In genomic region chr1:88539823-88540222, GRCm38 (mm10) we compare ENCODE assay signal across 12 mouse cellular contexts. TPM values are rescaled to one million over a fixed set of nuclear protein-coding genes. Genes with fewer than 3 reads are reported as not detected.
DNase-seq lines count a peak whose midpoint lies in the region; ATAC-seq lines count a peak whose summit lies in the region.
"Had no signal": no experiment of that assay in that cellular context is flagged by ENCODE, and none has a peak within 500 bp of the region (broad histone marks: within the 10 kb centered on the region; RNA-seq: fewer than 3 reads in every experiment).

No protein-coding gene starts in this region.

- WGBS in heart, embryonic 12.5 days: 68% methylated on average over 3 of the region's 3 CpGs
- 18% methylated on average over 3 of the region's 3 CpGs for WGBS in forebrain, embryonic 15.5 days

- DNase-seq in heart, adult 8-10 months (ENCODE audit: low spot score): peak; percentile 27
- DNase-seq in lung, postnatal 10 days: peak; percentile 56
- no peak for DNase-seq in lung, adult 18-20 months
- peak; percentile 12 to 29 for DNase-seq in layer of hippocampus, postnatal 36 days
- DNase-seq in kidney, postnatal 36 days: no peak
- DNase-seq in embryo, embryonic 11 days: no peak

- no peak overlapping the region for H3K4me2 ChIP-seq in heart, embryonic 12.5 days
- H3K4me2 ChIP-seq in forebrain, embryonic 15.5 days (replicated peaks): no peak overlapping the region
- H3K4me2 ChIP-seq: limb, embryonic 15.5 days had no signal

- H3K4me1 ChIP-seq in heart, embryonic 12.5 days (replicated peaks): no peaks in the 10 kb centered on the region
- peaks cover 19% of the 10 kb centered on the region for H3K4me1 ChIP-seq in forebrain, embryonic 15.5 days

- no peaks in the 10 kb centered on the region for H3K9me3 ChIP-seq in heart, embryonic 12.5 days (replicated peaks)
- no peaks in the 10 kb centered on the region for H3K9me3 ChIP-seq in forebrain, embryonic 15.5 days
- H3K9me3 ChIP-seq: limb, embryonic 15.5 days had no signal

- no peak overlapping the region for H3K27ac ChIP-seq in heart, embryonic 12.5 days (ENCODE audit: poor library complexity, severe bottlenecking)
- H3K27ac ChIP-seq in forebrain, embryonic 15.5 days (replicated peaks): peak overlapping the region; percentile 58
- H3K27ac ChIP-seq: limb, embryonic 15.5 days had no signal

- no peak overlapping the region for H3K9ac ChIP-seq in heart, embryonic 12.5 days
- H3K9ac ChIP-seq in forebrain, embryonic 15.5 days (replicated peaks): no peak overlapping the region
- H3K9ac ChIP-seq: limb, embryonic 15.5 days had no signal

- ATAC-seq in heart, embryonic 12.5 days (ENCODE audit: insufficient number of reproducible peaks, low FRiP score): no peak; the same call in 1 of the 2 replicates
- ATAC-seq in forebrain, embryonic 15.5 days (replicated peaks): peak; percentile 78
- ATAC-seq: intestine, postnatal 0 days had no signal

- H3K27me3 ChIP-seq in heart, embryonic 12.5 days (replicated peaks): no peaks in the 10 kb centered on the region
- no peaks in the 10 kb centered on the region for H3K27me3 ChIP-seq in forebrain, embryonic 15.5 days
- H3K27me3 ChIP-seq: limb, embryonic 15.5 days had no signal

- H3K36me3 ChIP-seq in heart, embryonic 12.5 days: no peaks in the 10 kb centered on the region
- no peaks in the 10 kb centered on the region for H3K36me3 ChIP-seq in forebrain, embryonic 15.5 days
- H3K36me3 ChIP-seq: limb, embryonic 15.5 days had no signal

- H3K4me3 ChIP-seq in heart, embryonic 12.5 days: no peak overlapping the region
- H3K4me3 ChIP-seq in forebrain, embryonic 15.5 days: no peak overlapping the region
- H3K4me3 ChIP-seq: limb, embryonic 15.5 days had no signal

RNA-seq across cellular contexts. Expression of gene Glrp1, which starts 30.0 kb away (rescaled TPM):
- total RNA-seq in heart, adult 8-10 months (2022): under 1 TPM in 1 of 4 experiments, not detected in 3; 0.19 TPM
- 0.09 and 0.11 TPM in 2 replicates for polyA plus RNA-seq in heart, embryonic 12.5 days (2016; fragmentation: Nextera tagmentation; extraction: Ambion mirVana)
- not detected in 2 replicates for polyA plus RNA-seq in forebrain, embryonic 15.5 days (2015; fragmentation: Nextera tagmentation; extraction: Ambion mirVana)
- not detected for total RNA-seq in layer of hippocampus, postnatal 36 days (2021)
- polyA plus RNA-seq: intestine, postnatal 0 days; limb, embryonic 15.5 days; neural tube, embryonic 14.5 days; small intestine, adult 2 months had no signal

Comparison
In these comparisons a context has a peak if more than half of its experiments do, and no peak if none do; other contexts are left out.
1. DNase-seq: peak in heart, adult 8-10 months (single experiment), lung, postnatal 10 days (single experiment) and layer of hippocampus, postnatal 36 days (2 of 2); none in lung, adult 18-20 months (0 of 2), kidney, postnatal 36 days (0 of 2) and embryo, embryonic 11 days (single experiment).